Mouse (Mus musculus): Measurements from ENCODE around the gene Zfp821.
"Not testable (repeated sequence)": the region's sequence is repeated elsewhere in the genome, so short reads cannot be mapped to it uniquely, and the experiment has no call there.

Zfp821 gene

GRCm38 (mm10) chr8:109725106-109725505, 19.8 kb downstream of the Zfp821 start:
- DNase-seq = no peak

GRCm38 (mm10) chr8:109731012-109731411, 25.7 kb downstream of the Zfp821 start:
- no peak for DNase-seq

GRCm38 (mm10) chr8:109734018-109734417, 28.7 kb downstream of the Zfp821 start:
- DNase-seq = no peak

- no peak for DNase-seq
Measured at GRCm38 (mm10) chr8:109736819-109737218, 31.5 kb downstream of the Zfp821 start.

GRCm38 (mm10) chr8:109737237-109738048, 32.1 kb downstream of the Zfp821 start, which contains the start of gene Atxn1l:
Atxn1l (minus strand) TSS chr8:109737739.
- DNase-seq = peak; percentile 84

- DNase-seq = no peak
Measured at GRCm38 (mm10) chr8:109738049-109738380, 32.7 kb downstream of the Zfp821 start.

GRCm38 (mm10) chr8:109747468-109748199, 42.3 kb downstream of the Zfp821 start:
- DNase-seq = no peak

GRCm38 (mm10) chr8:109750274-109750673, 44.9 kb downstream of the Zfp821 start:
- no peak for DNase-seq

- peak; percentile 56 for DNase-seq
Measured at GRCm38 (mm10) chr8:109750699-109751098, 45.4 kb downstream of the Zfp821 start.

GRCm38 (mm10) chr8:109751731-109752485, 46.6 kb downstream of the Zfp821 start:
- no peak for DNase-seq

GRCm38 (mm10) chr8:109754696-109755095, 49.4 kb downstream of the Zfp821 start:
- no peak for DNase-seq

- DNase-seq = not testable (repeated sequence)
Measured at GRCm38 (mm10) chr8:109755554-109755953, 50.2 kb downstream of the Zfp821 start.

GRCm38 (mm10) chr8:109756849-109757248, 51.5 kb downstream of the Zfp821 start:
- DNase-seq = no peak

- no peak for DNase-seq
Measured at GRCm38 (mm10) chr8:109759426-109759825, 54.1 kb downstream of the Zfp821 start.

GRCm38 (mm10) chr8:109760221-109760620, 54.9 kb downstream of the Zfp821 start:
- DNase-seq = no peak

GRCm38 (mm10) chr8:109764031-109764430, 58.7 kb downstream of the Zfp821 start:
- DNase-seq = no peak

- no peak for DNase-seq
Measured at GRCm38 (mm10) chr8:109766081-109766480, 60.7 kb downstream of the Zfp821 start.

GRCm38 (mm10) chr8:109773154-109773553, 67.8 kb downstream of the Zfp821 start:
- no peak for DNase-seq
